ENCODE assay signal across 27 mouse cellular contexts in the genomic region with DNA sequence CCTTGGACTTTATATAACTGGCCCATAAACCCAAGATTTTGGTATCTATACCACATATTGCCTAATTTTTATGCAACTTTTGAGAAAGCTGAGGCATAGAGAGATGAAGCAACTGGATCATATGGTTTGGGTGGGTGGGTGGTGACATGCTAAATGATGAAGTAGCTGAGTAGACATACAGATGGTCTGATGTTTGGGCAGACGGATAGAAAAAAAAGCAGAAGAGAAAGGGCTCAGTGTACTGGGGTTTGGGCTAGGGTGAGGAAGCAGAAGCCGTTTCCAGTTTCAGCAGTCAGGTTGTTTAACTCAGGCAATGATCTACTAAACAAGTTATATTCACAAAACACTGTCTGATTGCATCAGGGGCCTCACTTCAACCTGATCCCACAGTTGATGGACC.
DNase-seq lines count a peak whose midpoint lies in the region; ATAC-seq lines count a peak whose summit lies in the region.
"Had no signal": no experiment of that assay in that cellular context is flagged by ENCODE, and none has a peak within 500 bp of the region (broad histone marks: within the 10 kb centered on the region; RNA-seq: fewer than 3 reads in every experiment).

No protein-coding gene starts in this region.

- H3K4me3 ChIP-seq in embryonic facial prominence, embryonic 10.5 days = no peak overlapping the region
- H3K4me3 ChIP-seq: embryonic facial prominence, embryonic 13.5 days; erythroblast, embryonic 14.5 days; forebrain, embryonic 12.5 days; gastrocnemius, adult 2 months; heart, embryonic 10.5 days; hindbrain, embryonic 10.5 days; neural tube, embryonic 15.5 days had no signal

- peak; percentile 74 for ATAC-seq in frontal cortex, adult (ENCODE audit: low TSS enrichment)
- ATAC-seq in granulocyte monocyte progenitor cell, adult 5-6 weeks (replicated peaks; ENCODE audit: poor library complexity, severe bottlenecking) = peak; percentile 90
- ATAC-seq: hindbrain, postnatal 0 days; intestine, embryonic 16.5 days; midbrain, embryonic 16.5 days; Patski had no signal

- peaks cover 7% of the 10 kb centered on the region for H3K27me3 ChIP-seq in embryonic facial prominence, embryonic 10.5 days (replicated peaks; ENCODE audit: low read depth, poor library complexity, severe bottlenecking)
- H3K27me3 ChIP-seq: embryonic facial prominence, embryonic 13.5 days; Patski had no signal

- H3K36me3 ChIP-seq in embryonic facial prominence, embryonic 10.5 days (replicated peaks) = peaks cover 27% of the 10 kb centered on the region
- H3K36me3 ChIP-seq: forebrain, embryonic 12.5 days; neural tube, embryonic 15.5 days had no signal

- H3K9me3 ChIP-seq in embryonic facial prominence, embryonic 10.5 days = no peaks in the 10 kb centered on the region
- H3K9me3 ChIP-seq: embryonic facial prominence, embryonic 13.5 days; forebrain, embryonic 12.5 days; heart, embryonic 10.5 days; hindbrain, embryonic 10.5 days; neural tube, embryonic 15.5 days had no signal

- H3K4me1 ChIP-seq in embryonic facial prominence, embryonic 10.5 days = peaks cover 37% of the 10 kb centered on the region

- H3K27ac ChIP-seq in embryonic facial prominence, embryonic 10.5 days (replicated peaks) = no peak overlapping the region
- H3K27ac ChIP-seq: embryonic facial prominence, embryonic 13.5 days; forebrain, embryonic 12.5 days; gastrocnemius, adult 2 months; heart, embryonic 10.5 days; hindbrain, postnatal 0 days; neural tube, embryonic 15.5 days had no signal

- 86% methylated on average over 2 of the region's 2 CpGs for WGBS in embryonic facial prominence, embryonic 10.5 days

- no peak for DNase-seq in frontal cortex, postnatal 10 days (ENCODE audit: low spot score in 2 of 2)
- DNase-seq in lung, postnatal 36 days = peak; percentile 24
- DNase-seq in lung, postnatal 4 days = no peak
- DNase-seq in telencephalon, adult 2 months (ENCODE audit: low read depth, low spot score) = peak; percentile 76
- DNase-seq in embryonic facial prominence, embryonic 10.5 days (ENCODE audit: low spot score) = no peak
- no peak for DNase-seq in ovary, postnatal 14 days (ENCODE audit: low spot score)
- DNase-seq: adrenal gland, postnatal 36 days; cerebellum, adult 11 months; cerebellum, postnatal 10 days; gastrocnemius, adult 2 months; kidney, adult 9 months; kidney, postnatal 14 days; lung, postnatal 10 days; thymus, adult 18-20 months; thymus, postnatal 36 days had no signal

Comparison
In these comparisons a context has a peak if more than half of its experiments do, and no peak if none do; other contexts are left out.
1. DNase-seq: peak in lung, postnatal 36 days (single experiment) and telencephalon, adult 2 months (single experiment); none in frontal cortex, postnatal 10 days (0 of 2), lung, postnatal 4 days (0 of 2), embryonic facial prominence, embryonic 10.5 days (single experiment) and ovary, postnatal 14 days (single experiment).